Mouse (Mus musculus) spleen, embryonic (tissue): Measurements from ENCODE around the gene Clstn2.

ENCODE experiments used
- CTCF ChIA-PET: fragments of 350-600 bp; sonication (Branson Sonifier 250); formaldehyde crosslinking; loops from one replicate; lab custom pipeline; 2022; lab: Charles Lee

Clstn2 gene

GRCm38 (mm10) chr9:97679878-97680277 lies 353.1 kb downstream of the Clstn2 start:
- CTCF ChIA-PET: no interaction called here

GRCm38 (mm10) chr9:97679106-97679505 lies 353.9 kb downstream of the Clstn2 start:
- CTCF ChIA-PET: interaction anchor here (0.7 kb wide), 1 partner anchor 245 kb away, joined by 3 read pairs; no protein-coding TSS in a partner anchor

GRCm38 (mm10) chr9:97677075-97677474 lies 355.9 kb downstream of the Clstn2 start:
- CTCF ChIA-PET: no interaction called here

GRCm38 (mm10) chr9:97672681-97673080 lies 360.3 kb downstream of the Clstn2 start:
- CTCF ChIA-PET: no interaction called here

- CTCF ChIA-PET: no interaction called here
Observed at GRCm38 (mm10) chr9:97672224-97672623, 360.8 kb downstream of the Clstn2 start.

GRCm38 (mm10) chr9:97670666-97671065 lies 362.3 kb downstream of the Clstn2 start:
- CTCF ChIA-PET: no interaction called here

- CTCF ChIA-PET: no interaction called here
Observed at GRCm38 (mm10) chr9:97660989-97661388, 372.0 kb downstream of the Clstn2 start.

GRCm38 (mm10) chr9:97658736-97659135 lies 374.2 kb downstream of the Clstn2 start:
- CTCF ChIA-PET: no interaction called here

GRCm38 (mm10) chr9:97648409-97648808 lies 384.6 kb downstream of the Clstn2 start:
- CTCF ChIA-PET: no interaction called here

- CTCF ChIA-PET: no interaction called here
Observed at GRCm38 (mm10) chr9:97645746-97646145, 387.2 kb downstream of the Clstn2 start.

GRCm38 (mm10) chr9:97642396-97642795 lies 390.6 kb downstream of the Clstn2 start:
- CTCF ChIA-PET: interaction anchor here (0.5 kb wide), 1 partner anchor 44 kb away, joined by 3 read pairs; no protein-coding TSS in a partner anchor

- CTCF ChIA-PET: no interaction called here
Observed at GRCm38 (mm10) chr9:97639967-97640549, 392.9 kb downstream of the Clstn2 start.

- CTCF ChIA-PET: no interaction called here
Observed at GRCm38 (mm10) chr9:97638683-97639354, 394.2 kb downstream of the Clstn2 start.

GRCm38 (mm10) chr9:97635351-97635750 lies 397.6 kb downstream of the Clstn2 start:
- CTCF ChIA-PET: no interaction called here

GRCm38 (mm10) chr9:97634831-97635230 lies 398.1 kb downstream of the Clstn2 start:
- CTCF ChIA-PET: no interaction called here

- CTCF ChIA-PET: no interaction called here
Observed at GRCm38 (mm10) chr9:97629180-97629579, 403.8 kb downstream of the Clstn2 start.

GRCm38 (mm10) chr9:97628361-97628908 lies 404.5 kb downstream of the Clstn2 start:
- CTCF ChIA-PET: no interaction called here

GRCm38 (mm10) chr9:97627916-97628315 lies 405.1 kb downstream of the Clstn2 start:
- CTCF ChIA-PET: no interaction called here

GRCm38 (mm10) chr9:97610566-97610965 lies 422.4 kb downstream of the Clstn2 start:
- CTCF ChIA-PET: no interaction called here

GRCm38 (mm10) chr9:97603729-97604128 lies 429.3 kb downstream of the Clstn2 start:
- CTCF ChIA-PET: no interaction called here

- CTCF ChIA-PET: no interaction called here
Observed at GRCm38 (mm10) chr9:97602476-97602875, 430.5 kb downstream of the Clstn2 start.

GRCm38 (mm10) chr9:97599006-97599405 lies 434.0 kb downstream of the Clstn2 start:
- CTCF ChIA-PET: no interaction called here

- CTCF ChIA-PET: no interaction called here
Observed at GRCm38 (mm10) chr9:97590712-97591111, 442.3 kb downstream of the Clstn2 start.
